Mouse (Mus musculus) megakaryocyte, embryonic 14.5 days (primary cell): ENCODE measurements at regions not wholly inside any gene's neighbourhood (a gene's known extent, or its start where the extent isn't known, plus 50 kb on each side); places are given as distances from the start of the nearest gene placed in this dataset.

Source experiments
- FLI1 ChIP-seq: IDR thresholded peaks from 2 replicates; pipeline ENCODE4 v1.6.1; 2012; ENCODE audit warnings: low read length, inconsistent platforms, mixed read lengths
- GATA1 ChIP-seq: IDR thresholded peaks from 3 replicates; pipeline ENCODE4 v1.6.1; 2012; ENCODE audit warnings: mixed read lengths, low read length, inconsistent platforms, borderline replicate concordance

- TF ChIP-seq GATA1 (no peak), FLI1 (no peak)
Observed at GRCm38 (mm10) chr14:55168336-55168909, 51.7 kb upstream of the Jph4 start.
